Mouse (Mus musculus) mouse embryonic stem cell (cell line): ENCODE data around the gene Rps15.

Experiments
- in situ Hi-C, 2 experiments: fragments of 300-500 bp; cut with MboI; formaldehyde crosslinking; loops; 1 replicate in 1 of 2; 3 replicates in 1 of 2; pipeline ENCODE4 v1.14.3; 2019 to 2020; ENCODE audit warnings: low sequenced_read_pairs in 2 of 2, low pct_unique_long_range_greater_than_20kb in 1 of 2, mixed read lengths in 1 of 2; ENCODE audit not compliant: unreplicated experiment in 1 of 2

Gene Rps15

DNA sequence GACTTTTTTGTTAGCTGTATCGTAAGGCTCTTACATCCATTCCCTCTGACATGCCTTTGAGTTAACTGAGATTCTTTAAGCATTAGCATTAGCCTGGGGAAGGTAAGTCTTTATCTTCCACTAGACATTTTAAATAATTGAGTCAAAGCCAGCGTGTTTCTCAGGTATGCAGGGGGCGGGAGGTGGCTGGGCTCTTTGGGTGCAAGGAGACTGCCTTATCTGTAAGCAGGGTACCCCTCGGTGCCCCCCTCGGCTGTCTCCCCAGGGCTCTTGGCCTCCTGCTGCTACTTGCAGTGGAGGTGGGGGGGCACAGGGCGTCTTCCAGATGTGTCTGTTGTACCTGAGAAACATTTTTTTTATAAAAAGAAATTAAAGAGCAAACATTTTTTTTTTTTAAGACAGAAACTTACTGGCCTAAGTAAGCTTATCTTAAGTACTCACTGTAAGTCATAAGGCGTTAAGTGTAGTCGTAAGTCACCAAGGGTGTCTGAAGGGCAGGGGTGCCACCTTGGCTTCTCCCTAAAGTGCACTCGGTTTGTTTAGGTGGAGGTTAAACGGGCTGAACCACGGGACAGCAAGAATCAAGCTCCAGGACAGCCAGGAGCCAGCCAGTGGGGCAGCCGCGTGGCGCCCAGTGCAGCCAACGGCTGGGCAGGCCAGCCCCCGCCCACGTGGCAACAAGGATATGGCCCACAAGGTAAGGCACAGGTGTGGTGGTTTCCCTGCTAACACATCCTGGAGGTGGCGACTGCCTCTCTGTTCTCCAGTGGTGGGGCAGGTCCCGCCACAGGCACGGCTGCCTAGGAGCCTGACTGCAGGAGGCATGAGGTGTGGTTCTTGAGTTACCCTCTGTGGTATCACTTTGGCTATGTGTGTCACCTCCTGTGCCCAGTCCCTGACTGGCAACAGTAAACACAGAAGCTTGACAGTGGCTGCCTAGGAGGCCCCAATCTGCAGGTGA lies 9.5 kb upstream of the Rps15 start:
- in situ Hi-C loops: no loop called here

DNA sequence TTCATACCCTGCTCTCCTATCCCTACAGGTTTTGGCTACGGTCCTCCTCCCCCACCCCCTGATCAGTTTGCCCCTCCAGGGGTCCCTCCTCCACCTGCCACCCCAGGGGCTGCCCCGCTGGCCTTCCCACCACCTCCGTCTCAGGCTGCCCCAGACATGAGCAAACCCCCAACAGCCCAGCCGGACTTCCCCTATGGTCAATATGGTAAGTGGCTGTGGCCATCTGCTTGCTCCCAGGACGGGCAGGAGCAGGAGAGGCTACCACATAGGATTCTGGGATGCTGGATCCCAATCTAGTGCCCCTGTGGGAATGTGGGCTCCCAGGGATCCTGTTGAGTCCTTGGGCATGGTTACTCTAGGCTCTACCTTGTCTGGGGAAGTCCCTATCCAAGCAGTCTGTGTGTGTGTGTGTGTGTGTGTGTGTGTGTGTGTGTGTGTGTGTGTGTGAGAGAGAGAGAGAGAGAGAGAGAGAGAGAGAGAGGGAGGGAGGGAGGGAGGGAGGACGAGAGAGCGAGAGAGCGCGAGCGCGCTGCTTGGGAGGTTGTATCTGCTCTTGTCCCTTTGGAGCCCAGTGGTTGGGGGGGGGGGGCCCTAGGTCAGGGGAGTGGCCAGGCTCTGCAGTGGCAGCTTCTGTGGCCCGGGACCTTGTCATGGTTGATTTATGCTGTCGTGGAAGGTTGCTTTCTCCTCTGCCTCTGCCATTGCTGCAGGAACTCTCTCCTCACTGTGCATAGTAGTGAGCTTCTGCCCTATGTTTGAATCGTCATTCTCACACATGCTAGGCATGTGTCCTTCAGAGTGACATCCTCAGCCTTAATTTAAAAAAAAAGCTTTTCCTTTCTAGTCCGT lies 6.8 kb upstream of the Rps15 start:
- in situ Hi-C loops: no loop called here

- in situ Hi-C loops: no loop called here
These were observed 4.2 kb upstream of the Rps15 start for GRCm38 (mm10) chr10:80288097-80288496.

GRCm38 (mm10) chr10:80288657-80289056 lies 3.6 kb upstream of the Rps15 start:
- in situ Hi-C loops: no loop called here

- in situ Hi-C loops: no loop called here
These were observed 1.1 kb downstream of the Rps15 start for GRCm38 (mm10) chr10:80293325-80293724.

DNA sequence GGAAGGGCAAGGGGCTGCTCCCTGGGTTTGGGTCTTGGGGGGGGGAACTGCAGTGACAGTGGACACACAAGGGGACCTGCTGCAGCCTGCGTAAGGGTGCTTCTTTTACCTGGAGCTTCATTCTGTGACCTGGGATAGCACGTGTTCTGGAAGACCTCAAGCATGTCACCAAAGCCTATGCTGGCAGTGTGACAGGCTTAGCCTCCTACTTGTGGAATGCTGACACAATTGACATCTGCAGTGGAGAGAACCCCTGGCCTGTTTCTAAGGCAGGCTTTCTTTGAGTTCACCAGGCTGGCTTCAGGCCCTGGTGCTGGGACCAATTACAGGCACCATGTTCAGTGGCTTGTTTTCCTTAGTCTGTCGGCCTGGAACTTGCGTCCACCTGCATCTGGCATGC lies 2.1 kb downstream of the Rps15 start:
- in situ Hi-C loops: no loop called here

GRCm38 (mm10) chr10:80294788-80295303 lies 2.6 kb downstream of the Rps15 start:
- in situ Hi-C loops: no loop called here

- in situ Hi-C loops: no loop called here
These were observed 3.6 kb downstream of the Rps15 start, which contains the start of gene Apc2 for GRCm38 (mm10) chr10:80295618-80296425. TSS of gene Apc2 (plus strand) at chr10:80295977.

- in situ Hi-C loops: no loop called here
These were observed 4.6 kb downstream of the Rps15 start for GRCm38 (mm10) chr10:80296824-80297223.

DNA sequence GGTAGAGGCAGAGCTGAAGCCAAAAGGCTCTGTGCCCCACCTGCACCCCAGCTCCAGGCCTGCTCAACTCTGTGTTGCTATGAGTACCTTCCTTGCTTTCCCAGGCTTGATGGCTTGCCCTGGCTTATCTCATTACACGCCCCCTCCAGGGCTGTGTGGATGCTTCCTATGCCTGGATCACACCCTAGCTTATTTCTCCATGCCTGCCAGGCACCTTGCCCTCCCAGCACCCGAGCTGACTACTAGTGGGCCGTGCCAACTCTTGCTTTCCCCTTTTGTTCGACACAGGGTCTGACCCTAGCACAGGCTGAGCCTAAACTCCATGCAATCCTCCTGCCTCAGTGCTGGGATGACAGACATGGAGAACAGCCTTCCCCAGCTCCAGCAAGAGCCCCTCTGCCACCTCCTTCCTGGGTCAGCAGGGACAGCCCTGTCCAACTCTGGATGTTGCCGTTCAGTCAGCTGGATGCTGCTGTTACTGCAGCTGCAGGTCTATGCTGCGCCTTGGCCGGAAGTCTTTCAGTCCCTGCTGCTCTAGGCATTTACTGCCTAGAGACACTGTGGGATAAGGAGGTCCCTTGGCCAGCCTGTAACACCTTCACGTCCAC lies 5.4 kb downstream of the Rps15 start:
- in situ Hi-C loops: no loop called here

DNA sequence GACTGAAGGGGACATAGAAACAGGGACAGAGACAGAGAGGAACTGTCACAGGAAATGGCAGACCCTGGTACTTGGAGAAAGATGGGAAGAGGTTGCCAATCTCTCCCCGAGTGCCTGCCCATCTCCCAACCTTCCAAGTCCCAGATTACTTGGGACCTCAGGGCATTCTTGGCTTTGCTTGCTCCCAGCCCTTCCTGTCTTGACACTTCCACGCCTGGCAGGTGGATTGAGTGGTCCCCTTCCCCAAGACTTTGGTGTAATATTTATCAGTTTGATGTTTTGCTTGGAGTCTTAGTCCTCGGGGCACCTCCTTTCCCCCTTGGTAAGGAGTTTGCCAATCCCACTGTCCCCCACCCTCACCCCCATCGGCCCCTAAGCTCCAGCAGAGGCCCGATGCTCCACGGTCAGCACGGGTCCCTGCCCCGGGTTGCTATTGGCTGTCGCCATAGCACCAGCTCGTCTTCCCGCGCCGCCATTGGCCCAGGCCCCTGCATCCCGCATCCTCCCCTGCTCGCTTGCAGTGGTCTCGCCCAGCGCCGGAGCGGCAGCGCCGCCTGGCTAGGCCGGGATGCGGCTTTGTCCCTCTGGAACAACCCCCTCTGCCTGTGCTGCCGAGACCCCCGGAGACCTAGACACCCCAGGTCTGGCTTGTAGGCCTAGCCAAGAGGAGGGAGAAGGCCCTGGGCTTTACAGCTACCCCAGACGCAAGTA lies 6.5 kb downstream of the Rps15 start:
- in situ Hi-C loops: no loop called here

GRCm38 (mm10) chr10:80299301-80299700 lies 7.0 kb downstream of the Rps15 start:
- in situ Hi-C loops: no loop called here

DNA sequence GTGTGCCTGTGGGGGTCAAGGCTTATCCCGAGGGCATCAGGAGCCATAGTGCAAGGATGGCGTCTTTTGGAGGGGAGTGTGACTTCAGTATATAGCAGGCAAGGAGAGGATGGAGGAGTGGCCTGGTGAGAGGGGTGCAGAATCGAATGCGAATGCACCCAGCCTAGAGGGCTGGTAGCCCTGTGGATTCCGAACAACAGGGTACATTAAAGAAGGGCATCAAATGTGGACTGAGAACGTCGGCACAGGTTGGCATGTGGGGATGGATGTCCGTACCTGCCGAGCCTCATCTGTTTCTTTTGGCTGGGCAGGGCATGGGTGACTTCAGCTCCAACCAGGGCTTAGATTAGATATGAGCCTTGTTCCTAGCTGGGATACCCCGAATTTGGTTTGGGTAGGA lies 7.6 kb downstream of the Rps15 start:
- in situ Hi-C loops: no loop called here

DNA sequence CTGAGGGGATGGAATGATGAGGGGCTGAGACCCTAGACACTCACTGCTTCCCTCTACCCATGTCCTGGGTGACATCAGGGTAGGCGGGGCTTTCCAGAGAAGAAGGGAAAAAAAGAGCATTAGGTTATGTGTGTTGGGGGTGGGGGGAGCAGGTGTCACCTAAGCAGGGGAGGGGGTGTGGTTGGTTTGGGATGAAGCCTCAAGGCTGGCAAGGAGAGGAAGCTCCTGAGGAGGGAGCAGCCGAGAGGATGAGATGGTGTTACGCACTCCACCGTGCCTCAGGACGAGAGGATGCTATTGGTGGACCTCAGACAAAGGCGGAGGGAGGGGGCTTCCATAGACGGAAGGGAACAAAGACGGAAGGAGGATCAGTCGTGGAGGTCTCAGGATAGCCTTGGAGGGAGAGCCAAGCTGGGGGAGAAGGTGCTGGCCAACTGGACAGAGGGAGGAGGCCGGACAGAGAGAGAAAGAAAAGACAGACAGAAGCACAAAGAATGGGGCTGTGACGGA lies 8.5 kb downstream of the Rps15 start:
- in situ Hi-C loops: no loop called here

- in situ Hi-C loops: no loop called here
These were observed 9.2 kb downstream of the Rps15 start for GRCm38 (mm10) chr10:80301256-80302081.

GRCm38 (mm10) chr10:80302082-80302355 lies 9.8 kb downstream of the Rps15 start:
- in situ Hi-C loops: no loop called here

GRCm38 (mm10) chr10:80302471-80302881 lies 10.2 kb downstream of the Rps15 start:
- in situ Hi-C loops: no loop called here
